Mouse (Mus musculus) hindbrain, postnatal 0 days (tissue): ENCODE results near the gene Zscan25. TPM values are rescaled to one million over a fixed set of nuclear protein-coding genes. Genes with fewer than 3 reads are reported as not detected.
"Not testable (repeated sequence)": the region's sequence is repeated elsewhere in the genome, so short reads cannot be mapped to it uniquely, and the experiment has no call there.

Experiments
- ATAC-seq: fragments of 200-750 bp; cut with Nextera tagmentation; 2 replicates; pipeline ENCODE4 v1.8.0; 2017; ENCODE audit warnings: mild to moderate bottlenecking, moderate TSS enrichment, moderate library complexity
- DNase-seq: peaks from one replicate; pipeline ENCODE4 v3.0.0-alpha.2; 2015; ENCODE audit warnings: low spot score
- H3K27ac ChIP-seq: fragments of 300-500 bp; sonication (generic); 2 replicates; pipeline ENCODE4 v1.5.1; 2014; ENCODE audit warnings: mild to moderate bottlenecking
- H3K27me3 ChIP-seq: fragments of 300-500 bp; sonication (generic); 2 replicates; pipeline ENCODE4 v1.6.1; 2014; ENCODE audit warnings: low read length, mixed read lengths; ENCODE audit not compliant: insufficient read depth
- H3K36me3 ChIP-seq: fragments of 300-500 bp; sonication (generic); 2 replicates; pipeline ENCODE4 v1.6.1; 2014; ENCODE audit warnings: low read length, mixed read lengths; ENCODE audit not compliant: insufficient read depth
- H3K4me1 ChIP-seq: fragments of 300-500 bp; sonication (generic); 2 replicates; pipeline ENCODE4 v1.6.1; 2014; ENCODE audit warnings: antibody characterized with exemption, low read length, mixed read lengths; ENCODE audit not compliant: insufficient read depth
- H3K4me2 ChIP-seq: fragments of 300-500 bp; sonication (generic); 2 replicates; pipeline ENCODE4 v1.6.1; 2014; ENCODE audit warnings: low read depth, mild to moderate bottlenecking, low read length, moderate library complexity, mixed read lengths
- H3K4me3 ChIP-seq: fragments of 300-500 bp; sonication (generic); 2 replicates; pipeline ENCODE4 v1.5.1; 2014; ENCODE audit warnings: low read length
- H3K9ac ChIP-seq: fragments of 300-500 bp; sonication (generic); replicated peaks from 2 replicates; pipeline ENCODE4 v1.6.1; 2014; ENCODE audit warnings: mild to moderate bottlenecking, low read length, moderate library complexity, mixed read lengths
- H3K9me3 ChIP-seq: fragments of 300-500 bp; sonication (generic); 2 replicates; pipeline ENCODE4 v1.6.1; 2016; ENCODE audit warnings: low read length, mixed read lengths
- CTCF ChIP-seq: IDR thresholded peaks from 2 replicates; pipeline ENCODE4 v1.5.1; 2016; ENCODE audit warnings: antibody characterized with exemption, control low read depth, low read depth
- WGBS: fragments of 180-500 bp; shearing (Covaris S2); extraction: QIAGEN DNeasy Blood & Tissue Kit; methylation state at CpG from one replicate; pipeline ENCODE4 v1.1.7; 2014; 5-methylcytosine and 5-hydroxymethylcytosine counted together
- polyA plus RNA-seq: library from polyadenylated mRNA; unstranded; fragments of >200 nt; fragmentation: Nextera tagmentation; extraction: Ambion mirVana; gene quantifications from 2 replicates; pipeline ENCODE4 v1.2.1, GENCODE M21; 2015
- total RNA-seq: library from RNA; depleted of rRNA; stranded (reverse); fragments of >200 nt; gene quantifications from 2 replicates; pipeline ENCODE4 v1.2.3, GENCODE M21; 2014

Zscan25 gene
- total and polyA plus RNA-seq, 2 experiments from 2014 or later: 0.83 to 21.2 TPM

- ATAC-seq: peak; percentile 38; the same call in 1 of the 2 replicates
- H3K4me2 ChIP-seq: peak overlapping the region; percentile 78; the same call in 1 of the 2 replicates
- H3K4me1 ChIP-seq: no peaks in the 10 kb centered on the region
- no peaks in the 10 kb centered on the region for H3K9me3 ChIP-seq
- WGBS: 96% methylated on average over 2 of the region's 2 CpGs
- peaks cover 17% of the 10 kb centered on the region; the same call in 1 of the 2 replicates for H3K36me3 ChIP-seq
- no peaks in the 10 kb centered on the region for H3K27me3 ChIP-seq
- no peak overlapping the region for H3K9ac ChIP-seq
- no peak for DNase-seq
- H3K4me3 ChIP-seq: peak overlapping the region; percentile 87
- H3K27ac ChIP-seq: no peak overlapping the region
- no peak for TF ChIP-seq CTCF
Measured at GRCm38 (mm10) chr5:145279948-145280347, 352 bp upstream of the Zscan25 start.

DNA sequence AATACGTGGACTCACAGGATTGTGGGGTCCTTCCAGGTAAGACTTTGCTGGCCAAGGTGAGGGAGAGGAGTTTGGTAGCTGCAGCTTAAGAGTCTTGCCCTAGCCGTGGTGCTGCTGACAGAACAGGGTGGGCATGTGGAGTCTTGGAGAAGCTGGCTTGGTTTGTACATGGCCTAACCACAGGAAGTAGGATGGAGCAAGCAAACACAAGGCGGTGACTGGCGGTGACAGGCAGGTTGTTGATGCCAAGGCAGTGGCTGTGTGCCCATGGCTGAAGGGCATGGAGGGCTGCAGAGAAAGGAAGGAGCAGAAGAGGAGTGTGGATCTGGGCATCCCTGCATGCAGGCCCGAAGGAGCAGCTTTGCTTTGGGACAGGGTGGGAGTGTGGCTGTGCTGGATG, 8.1 kb downstream of the Zscan25 start:
- Histone ChIP-seq H3K4me1 (no peaks in the 10 kb centered on the region), H3K9ac (no peak overlapping the region), H3K27me3 (no peaks in the 10 kb centered on the region), H3K4me2 (no peak overlapping the region), H3K27ac (no peak overlapping the region), H3K4me3 (no peak overlapping the region), H3K36me3 (peaks cover 72% of the 10 kb centered on the region), H3K9me3 (no peaks in the 10 kb centered on the region)
- 88% methylated on average over 5 of the region's 5 CpGs for WGBS
- DNase-seq (no peak), ATAC-seq (no peak)
- TF ChIP-seq CTCF: no peak

- Histone ChIP-seq H3K27ac (no peak overlapping the region), H3K9me3 (no peaks in the 10 kb centered on the region), H3K4me1 (no peaks in the 10 kb centered on the region), H3K4me2 (no peak overlapping the region), H3K9ac (no peak overlapping the region), H3K4me3 (no peak overlapping the region), H3K27me3 (no peaks in the 10 kb centered on the region), H3K36me3 (peaks cover 53% of the 10 kb centered on the region)
- WGBS: 97% methylated on average over 16 of the region's 16 CpGs
- TF ChIP-seq CTCF: no peak
- no peak for ATAC-seq
- no peak for DNase-seq
Measured at GRCm38 (mm10) chr5:145290697-145291096, 10.4 kb downstream of the Zscan25 start.

DNA sequence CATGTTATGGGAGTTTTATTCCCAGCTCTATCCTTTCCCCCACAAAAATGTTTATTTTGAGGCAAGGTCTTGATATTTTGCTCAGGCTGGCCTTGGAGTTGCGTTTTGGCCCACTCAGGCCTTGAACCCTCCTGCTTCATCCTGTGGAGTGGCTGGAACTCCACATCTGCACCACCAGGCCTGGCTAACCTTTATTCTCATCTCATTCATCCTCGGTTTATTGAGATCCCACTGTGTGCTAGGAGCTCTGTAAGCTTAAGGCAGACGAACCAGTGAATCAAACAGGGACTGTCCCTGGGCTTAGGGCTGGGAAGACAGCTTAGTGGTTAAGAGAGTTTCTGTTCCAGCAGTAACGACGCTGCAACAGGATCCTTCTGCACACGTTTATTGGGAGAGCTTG, 12.1 kb downstream of the Zscan25 start:
- Histone ChIP-seq H3K9me3 (no peaks in the 10 kb centered on the region), H3K4me2 (no peak overlapping the region), H3K36me3 (peaks cover 39% of the 10 kb centered on the region), H3K9ac (no peak overlapping the region), H3K27ac (no peak overlapping the region), H3K4me1 (no peaks in the 10 kb centered on the region), H3K4me3 (no peak overlapping the region), H3K27me3 (no peaks in the 10 kb centered on the region)
- TF ChIP-seq CTCF: no peak
- 95% methylated on average over 6 of the region's 6 CpGs for WGBS
- no peak for DNase-seq
- ATAC-seq: no peak

- TF ChIP-seq CTCF: no peak
- no peak overlapping the region for H3K4me3 ChIP-seq
- H3K4me1 ChIP-seq: no peaks in the 10 kb centered on the region
- DNase-seq (no peak), ATAC-seq (no peak)
- H3K9ac ChIP-seq: no peak overlapping the region
- H3K27ac ChIP-seq: no peak overlapping the region
- H3K9me3 ChIP-seq: no peaks in the 10 kb centered on the region
- H3K27me3 ChIP-seq: no peaks in the 10 kb centered on the region
- H3K36me3 ChIP-seq: no peaks in the 10 kb centered on the region
- no peak overlapping the region for H3K4me2 ChIP-seq
Measured at GRCm38 (mm10) chr5:145300469-145300868, 20.2 kb downstream of the Zscan25 start.

- H3K9me3 ChIP-seq: not testable (repeated sequence)
- 63% methylated on average over 4 of the region's 4 CpGs for WGBS
Measured at GRCm38 (mm10) chr5:145301796-145302195, 21.5 kb downstream of the Zscan25 start.

DNA sequence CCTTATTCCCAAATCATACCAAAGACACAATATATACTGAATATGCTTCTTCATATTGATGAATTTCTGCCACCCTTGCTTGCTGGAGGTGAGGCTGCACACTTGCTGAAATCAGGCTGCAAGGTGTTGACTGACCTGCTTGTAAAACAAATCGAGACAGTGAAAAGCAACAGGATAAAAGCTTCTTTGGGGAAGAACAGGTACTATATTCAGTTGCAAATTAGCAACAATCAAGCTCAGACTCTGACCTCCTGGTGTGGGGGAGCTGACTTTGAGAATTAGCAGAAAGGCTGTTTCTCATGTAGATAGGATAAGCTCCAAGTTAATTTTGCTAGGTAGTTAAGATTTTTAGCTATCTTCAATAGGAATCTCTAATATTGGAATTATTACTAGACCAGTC, 22.1 kb downstream of the Zscan25 start:
- Histone ChIP-seq H3K4me2 (no peak overlapping the region), H3K27me3 (no peaks in the 10 kb centered on the region), H3K4me1 (no peaks in the 10 kb centered on the region), H3K36me3 (no peaks in the 10 kb centered on the region), H3K9ac (no peak overlapping the region), H3K9me3 (no peaks in the 10 kb centered on the region), H3K4me3 (no peak overlapping the region), H3K27ac (no peak overlapping the region)
- no peak for ATAC-seq
- no peak for DNase-seq
- 72% methylated on average over 1 of the region's 1 CpGs for WGBS
- no peak for TF ChIP-seq CTCF

More at GRCm38 (mm10) chr5:145301796-145302195, 21.5 kb downstream of the Zscan25 start:
- not testable (repeated sequence) for H3K27ac ChIP-seq, DNase-seq, H3K4me1 ChIP-seq, H3K36me3 ChIP-seq, H3K27me3 ChIP-seq, H3K4me2 ChIP-seq, H3K9ac ChIP-seq, H3K4me3 ChIP-seq, ATAC-seq

GRCm38 (mm10) chr5:145306953-145307352, 26.7 kb downstream of the Zscan25 start:
- not testable (repeated sequence) for H3K4me2 ChIP-seq, H3K36me3 ChIP-seq, DNase-seq, H3K27me3 ChIP-seq, H3K27ac ChIP-seq, H3K4me3 ChIP-seq, ATAC-seq, H3K4me1 ChIP-seq, H3K9me3 ChIP-seq, H3K9ac ChIP-seq
- WGBS: 91% methylated on average over 4 of the region's 4 CpGs

DNA sequence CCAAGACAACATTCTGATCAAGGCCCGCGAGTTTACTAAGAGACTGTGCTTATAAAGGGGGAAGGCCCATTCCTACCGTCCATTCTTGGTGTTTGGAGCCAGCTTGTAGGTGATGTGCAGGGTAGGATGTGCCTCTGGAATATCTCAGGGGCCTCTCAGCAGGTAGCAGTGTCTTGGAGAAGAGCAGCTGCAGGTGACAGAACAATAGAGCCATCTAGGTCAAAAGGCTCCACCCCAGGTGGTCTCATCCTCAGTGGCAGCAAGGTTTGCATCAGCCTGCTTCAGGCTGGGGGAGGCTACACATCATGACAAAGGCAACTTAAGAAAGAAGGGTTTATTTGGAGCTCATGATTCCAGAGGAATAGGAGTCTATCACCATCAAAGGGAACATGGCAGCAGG, 27.5 kb downstream of the Zscan25 start:
- not testable (repeated sequence) for H3K9me3 ChIP-seq, H3K36me3 ChIP-seq, H3K9ac ChIP-seq, H3K27me3 ChIP-seq, H3K4me3 ChIP-seq, H3K27ac ChIP-seq, DNase-seq, ATAC-seq, H3K4me2 ChIP-seq, H3K4me1 ChIP-seq
- 81% methylated on average over 3 of the region's 3 CpGs for WGBS
